Mouse (Mus musculus) yolk sac, embryonic 10.5 days (tissue): Measurements from ENCODE around the gene App.

ENCODE experiments used
- DNase-seq: peaks from one replicate; pipeline ENCODE4 v3.0.0-alpha.2; 2017; ENCODE audit warnings: low spot score

Gene App

GRCm38 (mm10) chr16:85150902-85151301, 22.7 kb downstream of the App start:
- no peak for DNase-seq

DNA sequence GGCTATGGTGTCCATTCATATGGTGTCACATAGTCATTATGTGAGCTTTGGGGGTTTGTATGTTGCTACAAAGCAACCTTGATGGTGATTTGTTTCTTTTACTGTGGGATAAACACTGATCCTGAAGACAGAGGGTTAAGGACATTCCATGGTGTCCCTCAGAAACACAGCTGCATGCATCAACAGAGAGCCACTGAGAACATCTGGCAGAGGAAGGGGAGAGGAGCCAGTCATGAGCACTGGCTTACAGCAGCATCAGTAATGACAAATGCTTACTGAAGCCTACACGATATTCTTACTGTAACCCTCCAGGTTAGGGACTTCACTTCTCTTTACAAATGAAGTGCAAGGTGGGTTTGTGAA, 24.1 kb downstream of the App start:
- no peak for DNase-seq

DNA sequence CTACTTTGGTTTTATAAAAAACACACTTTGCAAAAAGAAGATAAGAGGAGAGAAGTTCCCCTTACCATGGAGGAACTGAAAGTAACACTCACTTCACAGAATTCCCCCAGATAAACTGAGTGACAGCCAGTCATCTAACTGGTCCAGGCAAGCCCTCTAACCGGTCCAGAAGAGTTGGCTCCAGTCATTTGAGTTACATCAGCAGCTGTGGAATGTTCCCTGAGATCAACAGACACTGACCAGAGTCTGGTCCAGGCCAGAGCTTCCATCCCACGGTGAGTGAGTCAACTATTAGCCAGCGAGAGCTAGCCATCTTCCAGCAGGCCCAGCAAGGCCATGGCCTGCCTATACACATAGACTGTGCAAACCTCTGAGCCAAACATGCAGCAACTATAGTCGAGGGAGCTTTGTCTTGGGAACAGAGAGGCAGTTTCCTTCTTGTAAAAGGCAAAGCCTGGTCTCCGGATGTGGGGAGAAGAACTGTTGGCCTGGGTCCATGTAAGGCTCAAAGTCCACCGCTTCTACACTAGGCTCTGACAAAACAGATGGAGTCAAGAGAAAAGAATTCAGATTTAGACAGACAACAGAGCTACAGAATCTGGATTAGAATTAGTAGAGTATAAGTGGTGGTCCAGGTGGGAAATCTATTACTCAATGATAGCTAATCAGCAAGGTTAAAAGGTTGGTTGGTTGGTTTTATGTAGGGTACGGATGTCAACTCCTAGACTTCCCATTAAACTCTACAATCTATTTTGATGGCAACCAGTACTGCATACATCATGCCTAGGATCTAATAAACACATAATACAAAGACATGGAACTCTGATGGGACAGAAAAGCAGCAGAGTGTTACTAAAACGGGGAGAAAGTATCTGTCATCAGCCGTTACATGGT, 24.7 kb downstream of the App start:
- DNase-seq: peak; percentile 71

- no peak for DNase-seq
Observed at GRCm38 (mm10) chr16:85147440-85147839, 26.1 kb downstream of the App start.

- no peak for DNase-seq
Observed at GRCm38 (mm10) chr16:85145771-85146178, 27.8 kb downstream of the App start.

- DNase-seq: no peak
Observed at GRCm38 (mm10) chr16:85145369-85145768, 28.2 kb downstream of the App start.

DNA sequence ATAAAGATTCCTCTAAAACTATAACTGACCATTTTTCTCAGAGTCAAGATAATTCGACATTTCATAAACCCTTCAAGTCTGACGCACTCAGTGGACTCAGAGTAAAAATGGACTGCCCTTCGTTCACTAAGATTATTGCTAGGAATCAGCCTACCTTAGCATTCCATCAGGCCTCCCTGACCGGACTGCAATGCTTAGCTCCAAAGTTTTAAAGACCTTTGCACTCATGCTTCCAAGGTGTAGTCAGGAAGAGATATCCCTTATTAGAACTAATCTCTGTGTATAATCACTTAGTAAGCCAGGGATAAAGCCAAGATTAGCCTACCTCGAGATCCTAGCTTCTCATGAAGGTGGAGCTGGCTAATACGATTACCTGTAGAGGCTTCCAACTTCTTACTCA, 29.2 kb downstream of the App start:
- DNase-seq: no peak

GRCm38 (mm10) chr16:85143863-85144262, 29.7 kb downstream of the App start:
- DNase-seq: no peak

DNA sequence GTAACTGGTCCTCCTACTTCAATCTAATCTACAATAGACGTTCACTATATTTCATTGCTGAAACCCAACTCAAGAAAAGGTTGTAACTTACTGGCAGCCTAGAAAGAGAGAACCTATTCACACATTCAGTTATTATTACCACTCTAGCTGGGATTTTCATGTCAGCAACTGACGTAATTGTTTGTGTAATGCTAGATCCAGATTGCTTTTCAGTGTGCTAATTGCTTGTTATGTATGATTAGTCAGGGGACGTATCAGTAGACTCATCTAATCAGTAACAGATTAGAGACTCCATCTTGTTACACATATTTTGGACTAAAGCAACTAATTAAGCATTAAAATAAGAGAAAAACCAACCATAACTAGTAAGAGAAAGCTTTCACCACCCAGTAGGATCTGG, 30.4 kb downstream of the App start:
- DNase-seq: no peak

DNA sequence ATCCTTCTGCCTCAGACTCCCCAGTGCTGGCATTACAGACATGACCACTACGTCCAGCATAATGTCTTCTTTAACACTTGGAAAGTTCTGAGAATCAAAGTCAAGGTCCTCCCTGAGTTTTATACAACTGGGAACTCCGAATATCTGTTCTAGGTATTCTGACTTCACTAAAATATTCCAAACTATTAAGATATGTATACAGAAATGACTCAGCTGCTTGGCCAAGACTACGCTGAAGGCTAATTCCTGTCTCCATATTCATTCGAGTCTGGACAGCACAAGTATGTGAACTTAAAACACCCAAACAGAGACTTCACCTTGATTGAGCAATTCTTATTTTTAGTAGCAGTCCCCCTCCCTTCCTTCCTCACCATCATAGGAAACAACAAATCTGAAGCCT, 32.2 kb downstream of the App start:
- DNase-seq: no peak

DNA sequence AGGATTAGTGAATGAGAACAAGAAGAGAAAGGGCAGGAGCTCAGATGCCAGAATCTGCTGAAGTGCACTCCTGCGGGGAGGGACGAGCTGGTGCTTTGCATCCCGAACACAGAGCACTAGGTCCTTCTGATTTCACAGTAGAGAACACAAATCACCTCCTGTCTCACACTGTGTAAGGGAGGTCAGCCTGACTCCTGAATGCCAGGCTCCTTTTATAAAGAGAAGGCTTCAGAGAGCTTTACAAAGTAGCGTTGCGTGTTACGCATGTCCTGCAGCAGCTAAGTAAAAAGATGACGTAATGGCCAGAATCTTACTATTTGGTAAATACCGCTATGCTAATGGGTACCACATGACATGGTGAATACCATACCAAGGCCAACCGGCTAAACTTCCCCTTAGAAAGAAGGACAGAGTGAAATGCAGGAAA, 34.4 kb downstream of the App start:
- DNase-seq: no peak

GRCm38 (mm10) chr16:85137348-85137747, 36.2 kb downstream of the App start:
- DNase-seq: no peak

DNA sequence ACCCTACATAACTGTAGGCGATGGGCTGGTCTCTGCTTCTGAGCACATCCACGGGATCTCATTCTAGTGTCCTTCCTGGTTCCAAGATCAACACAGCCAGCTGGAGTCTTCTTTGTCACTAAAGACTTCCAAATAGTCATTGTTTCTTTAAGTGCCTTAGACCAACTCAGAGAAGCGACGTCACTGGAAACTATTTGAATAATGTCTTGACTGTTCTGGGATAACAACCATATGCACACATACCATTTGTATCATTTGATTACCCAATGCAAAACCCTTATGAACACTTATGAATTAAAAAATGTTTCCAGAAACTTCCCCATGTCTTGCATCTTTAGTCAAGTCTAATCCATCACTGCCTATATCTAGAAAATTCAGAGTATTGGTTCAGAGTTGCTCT, 37.5 kb downstream of the App start:
- no peak for DNase-seq

DNA sequence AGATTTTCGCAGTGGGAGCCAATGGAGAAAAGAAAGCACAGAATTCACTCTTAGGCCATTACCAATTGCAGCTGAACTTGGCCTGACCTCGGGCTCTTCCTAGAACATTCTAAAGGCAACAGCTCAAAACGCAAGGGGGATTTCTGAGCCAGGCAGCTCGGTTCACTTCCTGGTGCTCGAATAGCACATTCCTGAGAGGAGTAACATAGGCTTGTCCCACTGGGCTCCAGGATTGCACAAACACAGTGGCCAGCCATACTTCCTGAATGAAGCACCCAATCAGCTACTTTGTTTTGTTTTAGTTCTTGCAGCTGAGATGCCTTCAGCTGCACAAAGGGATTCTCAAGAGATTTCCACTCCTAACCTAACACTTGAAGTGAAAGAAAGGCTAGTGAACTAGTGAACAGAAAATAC, 40.1 kb downstream of the App start:
- peak; percentile 73 for DNase-seq

GRCm38 (mm10) chr16:85133057-85133456, 40.5 kb downstream of the App start:
- no peak for DNase-seq

DNA sequence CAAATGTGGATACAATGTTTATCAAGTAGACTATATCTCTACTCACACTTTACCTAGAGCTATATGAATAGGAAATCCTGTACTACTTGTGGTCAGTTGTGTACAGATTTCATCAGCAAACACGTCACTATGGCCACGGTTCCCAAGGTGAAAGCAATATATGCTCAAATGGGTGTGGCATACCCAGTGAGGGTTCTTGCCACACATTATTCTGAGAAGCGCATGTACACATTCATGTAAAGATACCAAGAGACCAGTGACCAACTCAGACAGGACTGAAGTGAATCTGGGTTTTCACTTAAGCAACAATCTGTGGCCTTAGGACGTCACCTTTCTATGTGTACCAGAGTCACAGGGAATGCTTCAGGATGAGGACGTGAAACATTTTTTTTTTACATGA, 41.4 kb downstream of the App start:
- DNase-seq: no peak

GRCm38 (mm10) chr16:85130861-85131556, 42.6 kb downstream of the App start:
- no peak for DNase-seq

DNA sequence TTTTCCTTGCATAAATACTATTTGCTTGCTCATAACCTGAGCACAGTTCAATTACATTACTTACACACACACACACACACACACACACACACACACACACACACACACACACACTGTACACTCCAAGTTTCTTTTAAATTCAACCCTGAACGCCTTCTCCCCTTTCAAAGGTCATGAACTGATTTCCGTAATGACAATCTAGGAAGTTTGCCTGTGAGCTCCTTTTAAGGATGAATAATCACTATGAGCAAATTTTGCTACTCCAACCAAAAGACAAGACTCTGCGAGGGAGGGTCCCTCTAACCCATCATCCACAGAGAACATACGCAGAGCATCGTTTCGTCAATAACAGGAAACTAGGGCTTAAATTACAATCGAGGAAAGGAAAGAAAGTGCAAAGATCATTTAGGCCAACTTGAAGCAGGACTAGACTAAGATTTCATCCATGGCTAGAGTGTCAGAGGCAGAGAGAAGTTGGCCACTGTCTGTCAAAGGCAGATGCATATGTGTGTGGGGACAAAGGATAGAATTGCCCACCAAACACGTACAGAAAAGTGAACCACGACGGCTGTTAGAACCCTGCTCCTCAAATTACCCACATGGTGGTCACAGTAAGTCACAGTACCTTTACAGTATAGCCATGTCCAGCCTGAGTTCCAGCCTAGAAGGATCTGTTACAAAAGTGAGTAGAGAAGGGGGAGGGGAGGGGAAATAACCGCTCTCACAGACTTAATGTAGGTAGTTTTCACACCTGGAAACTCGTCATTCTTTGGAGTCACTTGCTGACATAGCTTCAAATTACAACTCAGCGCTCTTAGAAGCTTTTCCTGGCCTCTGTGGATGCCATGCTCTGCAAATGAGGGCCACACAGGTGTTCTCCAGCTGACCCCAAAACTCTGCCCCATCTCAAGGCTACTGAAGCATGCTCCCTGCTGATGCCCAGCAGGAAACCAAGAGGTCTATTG, 44.6 kb downstream of the App start:
- DNase-seq: no peak

- no peak for DNase-seq
Observed at GRCm38 (mm10) chr16:85128347-85128664, 45.3 kb downstream of the App start.

GRCm38 (mm10) chr16:85127661-85128346, 45.8 kb downstream of the App start:
- DNase-seq: no peak

DNA sequence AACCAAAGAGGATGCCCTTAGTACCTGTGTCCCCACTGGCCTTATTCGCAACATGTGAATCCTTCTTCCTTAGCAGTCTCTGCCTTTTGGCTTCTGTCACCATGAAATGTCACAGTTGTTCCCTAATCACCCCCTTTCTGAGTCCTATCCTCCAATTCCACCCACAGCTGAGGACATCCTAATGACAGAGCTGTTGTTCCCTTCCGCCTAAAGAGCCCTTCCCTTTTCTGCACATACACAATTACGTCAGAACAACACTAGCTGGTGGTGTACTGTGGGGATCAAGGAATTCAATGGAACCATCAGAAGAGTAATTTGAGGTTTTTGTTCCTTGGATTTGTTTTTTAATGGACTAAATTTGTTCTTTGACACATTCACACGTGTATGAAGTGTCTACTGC, 48.9 kb downstream of the App start:
- no peak for DNase-seq

DNA sequence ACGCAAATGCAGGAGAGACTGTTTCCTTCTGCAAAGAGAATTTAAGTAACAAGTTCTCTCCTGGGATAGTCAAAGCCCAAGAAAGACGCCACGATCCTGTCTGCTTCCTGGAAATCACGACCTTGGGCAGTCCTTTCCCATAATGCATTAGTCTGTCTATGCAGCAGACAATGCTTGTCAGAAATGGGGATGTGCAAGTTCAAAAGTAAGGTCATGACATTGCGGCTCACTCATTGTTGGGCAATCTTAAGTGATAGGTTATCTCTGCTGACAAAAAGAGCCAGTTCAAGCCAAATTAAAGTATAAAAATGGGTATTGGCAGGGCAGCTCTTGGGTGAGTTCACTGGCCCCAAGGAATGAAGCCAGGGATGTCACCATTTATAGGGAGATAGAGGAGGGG, 51.6 kb downstream of the App start:
- DNase-seq: no peak
